Mouse (Mus musculus) intestine, embryonic 15.5 days (tissue): ENCODE data around the gene Gfod1. TPM values are rescaled to one million over a fixed set of nuclear protein-coding genes. Genes with fewer than 3 reads are reported as not detected.

Experiments used
- ATAC-seq: fragments of 200-750 bp; cut with Nextera tagmentation; 2 replicates; pipeline ENCODE4 v1.8.0; 2017; ENCODE audit warnings: moderate TSS enrichment, moderate library complexity
- H3K27ac ChIP-seq: fragments of 300-500 bp; sonication (generic); 2 replicates; pipeline ENCODE4 v1.5.1; 2015; ENCODE audit warnings: mild to moderate bottlenecking, inconsistent platforms
- H3K27me3 ChIP-seq: fragments of 300-500 bp; sonication (generic); replicated peaks from 2 replicates; pipeline ENCODE4 v1.6.1; 2015; ENCODE audit warnings: inconsistent platforms
- H3K36me3 ChIP-seq: fragments of 300-500 bp; sonication (generic); 2 replicates; pipeline ENCODE4 v1.6.1; 2015; ENCODE audit warnings: inconsistent platforms
- H3K4me1 ChIP-seq: fragments of 300-500 bp; sonication (generic); replicated peaks from 2 replicates; pipeline ENCODE4 v1.6.1; 2015; ENCODE audit warnings: inconsistent platforms
- H3K4me2 ChIP-seq: fragments of 300-500 bp; sonication (generic); replicated peaks from 2 replicates; pipeline ENCODE4 v1.6.1; 2015; ENCODE audit warnings: mild to moderate bottlenecking, inconsistent platforms
- H3K4me3 ChIP-seq: fragments of 300-500 bp; sonication (generic); replicated peaks from 2 replicates; pipeline ENCODE4 v1.5.1; 2015; ENCODE audit warnings: inconsistent platforms
- H3K9ac ChIP-seq: fragments of 300-500 bp; sonication (generic); 2 replicates; pipeline ENCODE4 v1.6.1; 2015; ENCODE audit warnings: inconsistent platforms
- H3K9me3 ChIP-seq: fragments of 300-500 bp; sonication (generic); 2 replicates; pipeline ENCODE4 v1.6.1; 2016; ENCODE audit warnings: inconsistent platforms
- WGBS: fragments of 180-500 bp; shearing (Covaris S2); methylation state at CpG from one replicate; pipeline ENCODE4 v1.1.7; 2015; 5-methylcytosine and 5-hydroxymethylcytosine counted together
- polyA plus RNA-seq: library from polyadenylated mRNA; unstranded; fragments of >200 nt; fragmentation: Nextera tagmentation; extraction: Ambion mirVana; gene quantifications from 2 replicates; pipeline ENCODE4 v1.2.1, GENCODE M21; 2015

The Gfod1 gene
- polyA plus RNA-seq, 1 experiment from 2014 or later = 0.33 TPM

- Histone ChIP-seq H3K4me2 (no peak overlapping the region), H3K36me3 (no peaks in the 10 kb centered on the region), H3K9ac (no peak overlapping the region), H3K4me1 (peaks cover 16% of the 10 kb centered on the region), H3K27me3 (no peaks in the 10 kb centered on the region), H3K27ac (no peak overlapping the region), H3K9me3 (no peaks in the 10 kb centered on the region), H3K4me3 (no peak overlapping the region)
- 65% methylated on average over 3 of the region's 3 CpGs for WGBS
- ATAC-seq = peak; percentile 61; the same call in 1 of the 2 replicates
Observed at GRCm38 (mm10) chr13:43235586-43235910, 68.4 kb downstream of the Gfod1 start.

DNA sequence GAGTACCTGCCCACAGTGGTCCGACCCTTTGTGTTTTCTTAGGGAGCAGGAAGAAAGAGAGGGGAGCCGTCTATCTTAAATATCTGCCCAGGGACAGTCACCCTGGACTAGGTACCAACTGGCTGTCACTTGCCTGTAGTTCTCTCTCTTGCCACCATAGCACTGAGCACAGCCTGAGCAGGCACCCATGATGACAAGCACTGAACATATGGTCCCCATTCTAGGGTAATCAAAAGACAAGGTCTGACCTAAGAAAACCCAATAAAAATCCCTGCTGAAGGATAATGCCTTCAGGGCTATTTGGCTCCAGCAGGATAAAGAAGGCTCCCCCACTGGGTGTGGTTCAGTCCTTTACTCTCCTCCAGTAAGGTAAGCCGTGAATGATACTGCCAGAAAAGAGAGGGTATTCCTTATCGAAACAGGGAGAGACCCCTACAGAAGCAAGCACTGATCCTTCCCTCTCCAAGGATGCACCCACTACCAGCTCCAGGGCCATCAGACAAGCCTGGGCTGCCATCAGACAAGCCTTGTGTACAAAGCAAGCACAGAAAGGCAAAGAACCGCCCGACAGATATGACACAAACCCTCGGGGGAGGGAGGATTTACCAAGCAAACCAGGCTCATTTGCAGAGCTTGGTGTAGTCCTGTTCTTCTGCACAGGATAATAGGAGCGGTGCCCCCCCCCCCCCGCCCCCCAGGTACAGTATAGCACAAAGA lies 68.9 kb downstream of the Gfod1 start:
- Histone ChIP-seq H3K27ac (no peak overlapping the region), H3K9me3 (no peaks in the 10 kb centered on the region), H3K9ac (no peak overlapping the region), H3K4me2 (no peak overlapping the region), H3K36me3 (no peaks in the 10 kb centered on the region), H3K4me1 (peaks cover 16% of the 10 kb centered on the region), H3K27me3 (no peaks in the 10 kb centered on the region), H3K4me3 (no peak overlapping the region)
- WGBS = 49% methylated on average over 9 of the region's 9 CpGs
- ATAC-seq = no peak

- no peak for ATAC-seq
- Histone ChIP-seq H3K4me1 (peaks cover 16% of the 10 kb centered on the region), H3K27me3 (no peaks in the 10 kb centered on the region), H3K4me2 (no peak overlapping the region), H3K9me3 (no peaks in the 10 kb centered on the region), H3K36me3 (no peaks in the 10 kb centered on the region), H3K27ac (no peak overlapping the region), H3K9ac (no peak overlapping the region), H3K4me3 (no peak overlapping the region)
- 82% methylated on average over 4 of the region's 4 CpGs for WGBS
Observed at GRCm38 (mm10) chr13:43233331-43233730, 70.6 kb downstream of the Gfod1 start.

- Histone ChIP-seq H3K27ac (peak overlapping the region; percentile 14; the same call in 1 of the 2 replicates), H3K36me3 (no peaks in the 10 kb centered on the region), H3K4me3 (no peak overlapping the region), H3K4me2 (peak overlapping the region; percentile 26; the same call in 1 of the 2 replicates), H3K9ac (no peak overlapping the region), H3K9me3 (no peaks in the 10 kb centered on the region), H3K4me1 (peaks cover 16% of the 10 kb centered on the region), H3K27me3 (no peaks in the 10 kb centered on the region)
- ATAC-seq = peak; percentile 63
- WGBS = 21% methylated on average over 13 of the region's 13 CpGs
Observed at GRCm38 (mm10) chr13:43231965-43232860, 71.8 kb downstream of the Gfod1 start.

GRCm38 (mm10) chr13:43230842-43231241 lies 73.1 kb downstream of the Gfod1 start:
- no peaks in the 10 kb centered on the region for H3K36me3 ChIP-seq
- H3K9me3 ChIP-seq = no peaks in the 10 kb centered on the region
- no peak overlapping the region for H3K9ac ChIP-seq
- 60% methylated on average over 4 of the region's 4 CpGs for WGBS
- H3K4me2 ChIP-seq = no peak overlapping the region
- no peak overlapping the region for H3K27ac ChIP-seq
- H3K4me1 ChIP-seq = peaks cover 16% of the 10 kb centered on the region
- no peak overlapping the region for H3K4me3 ChIP-seq
- no peaks in the 10 kb centered on the region for H3K27me3 ChIP-seq
- no peak for ATAC-seq

DNA sequence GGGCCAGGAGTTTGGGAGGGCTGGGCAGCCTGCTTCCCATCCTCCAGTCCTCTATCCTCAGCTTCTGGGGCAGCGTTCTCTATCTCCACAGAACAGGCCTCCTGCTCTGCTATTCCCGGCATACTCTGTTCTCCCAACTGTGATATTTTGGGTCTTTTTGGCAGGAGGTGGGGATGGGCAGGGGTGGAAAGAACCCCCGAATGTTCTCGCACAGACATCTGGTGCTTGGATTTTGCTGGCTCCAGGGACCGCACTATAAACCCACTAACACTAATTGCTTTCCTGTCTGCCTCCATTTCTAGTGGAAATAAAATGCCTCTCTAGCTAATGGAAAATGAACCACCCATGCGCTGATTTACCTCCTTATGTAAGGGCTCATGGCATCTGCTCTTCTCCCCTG lies 73.7 kb downstream of the Gfod1 start:
- 70% methylated on average over 6 of the region's 6 CpGs for WGBS
- no peak overlapping the region for H3K4me2 ChIP-seq
- no peak overlapping the region for H3K4me3 ChIP-seq
- H3K9ac ChIP-seq = no peak overlapping the region
- no peak for ATAC-seq
- H3K4me1 ChIP-seq = peaks cover 16% of the 10 kb centered on the region
- H3K36me3 ChIP-seq = no peaks in the 10 kb centered on the region
- H3K9me3 ChIP-seq = no peaks in the 10 kb centered on the region
- no peak overlapping the region for H3K27ac ChIP-seq
- H3K27me3 ChIP-seq = no peaks in the 10 kb centered on the region

GRCm38 (mm10) chr13:43229767-43230166 lies 74.2 kb downstream of the Gfod1 start:
- 88% methylated on average over 3 of the region's 3 CpGs for WGBS
- Histone ChIP-seq H3K27ac (no peak overlapping the region), H3K4me2 (no peak overlapping the region), H3K36me3 (no peaks in the 10 kb centered on the region), H3K4me1 (peaks cover 16% of the 10 kb centered on the region), H3K27me3 (no peaks in the 10 kb centered on the region), H3K4me3 (no peak overlapping the region), H3K9me3 (no peaks in the 10 kb centered on the region), H3K9ac (no peak overlapping the region)
- ATAC-seq = peak; percentile 59; the same call in 1 of the 2 replicates

GRCm38 (mm10) chr13:43228141-43228540 lies 75.8 kb downstream of the Gfod1 start:
- no peaks in the 10 kb centered on the region for H3K27me3 ChIP-seq
- no peak overlapping the region for H3K27ac ChIP-seq
- H3K4me2 ChIP-seq = no peak overlapping the region
- H3K36me3 ChIP-seq = no peaks in the 10 kb centered on the region
- H3K4me3 ChIP-seq = no peak overlapping the region
- no peak for ATAC-seq
- H3K4me1 ChIP-seq = peaks cover 16% of the 10 kb centered on the region
- 27% methylated on average over 6 of the region's 6 CpGs for WGBS
- H3K9ac ChIP-seq = no peak overlapping the region
- H3K9me3 ChIP-seq = no peaks in the 10 kb centered on the region

GRCm38 (mm10) chr13:43226041-43226440 lies 77.9 kb downstream of the Gfod1 start:
- Histone ChIP-seq H3K4me1 (no peaks in the 10 kb centered on the region), H3K4me2 (no peak overlapping the region), H3K36me3 (no peaks in the 10 kb centered on the region), H3K9ac (no peak overlapping the region), H3K27me3 (no peaks in the 10 kb centered on the region), H3K4me3 (no peak overlapping the region), H3K27ac (no peak overlapping the region), H3K9me3 (no peaks in the 10 kb centered on the region)
- 84% methylated on average over 10 of the region's 10 CpGs for WGBS
- ATAC-seq = no peak

- no peak overlapping the region for H3K4me2 ChIP-seq
Observed at GRCm38 (mm10) chr13:43225161-43225560, 78.8 kb downstream of the Gfod1 start.

DNA sequence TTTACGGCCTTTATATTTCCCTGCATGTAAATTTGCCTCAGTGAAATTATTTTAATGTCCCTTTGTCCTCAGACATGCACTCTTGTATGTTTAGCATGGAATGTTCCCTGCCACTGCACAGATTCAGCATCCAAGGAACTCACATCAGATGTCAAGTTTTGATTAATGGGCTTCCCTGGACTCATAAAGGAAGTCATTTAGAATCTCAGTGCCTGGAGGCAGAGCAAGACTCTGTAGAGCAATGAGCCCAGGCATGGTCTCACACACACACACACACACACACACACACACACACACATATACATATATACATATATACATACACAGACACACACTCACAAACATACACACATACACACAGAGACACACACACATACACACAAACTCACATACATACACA lies 81.9 kb downstream of the Gfod1 start:
- H3K9ac ChIP-seq = no peak overlapping the region
- no peak overlapping the region for H3K4me2 ChIP-seq
- ATAC-seq = no peak
- WGBS = 74% methylated on average over 1 of the region's 1 CpGs
- H3K27me3 ChIP-seq = no peaks in the 10 kb centered on the region
- H3K4me3 ChIP-seq = no peak overlapping the region
- no peaks in the 10 kb centered on the region for H3K9me3 ChIP-seq
- no peaks in the 10 kb centered on the region for H3K4me1 ChIP-seq
- no peaks in the 10 kb centered on the region for H3K36me3 ChIP-seq
- no peak overlapping the region for H3K27ac ChIP-seq

More at GRCm38 (mm10) chr13:43225161-43225560, 78.8 kb downstream of the Gfod1 start:
- no peaks in the 10 kb centered on the region for H3K36me3 ChIP-seq
- no peaks in the 10 kb centered on the region for H3K27me3 ChIP-seq
- H3K4me1 ChIP-seq = no peaks in the 10 kb centered on the region
- H3K9me3 ChIP-seq = no peaks in the 10 kb centered on the region
- WGBS = 72% methylated on average over 5 of the region's 5 CpGs
- no peak overlapping the region for H3K27ac ChIP-seq
- H3K9ac ChIP-seq = no peak overlapping the region
- no peak overlapping the region for H3K4me3 ChIP-seq
- no peak for ATAC-seq

DNA sequence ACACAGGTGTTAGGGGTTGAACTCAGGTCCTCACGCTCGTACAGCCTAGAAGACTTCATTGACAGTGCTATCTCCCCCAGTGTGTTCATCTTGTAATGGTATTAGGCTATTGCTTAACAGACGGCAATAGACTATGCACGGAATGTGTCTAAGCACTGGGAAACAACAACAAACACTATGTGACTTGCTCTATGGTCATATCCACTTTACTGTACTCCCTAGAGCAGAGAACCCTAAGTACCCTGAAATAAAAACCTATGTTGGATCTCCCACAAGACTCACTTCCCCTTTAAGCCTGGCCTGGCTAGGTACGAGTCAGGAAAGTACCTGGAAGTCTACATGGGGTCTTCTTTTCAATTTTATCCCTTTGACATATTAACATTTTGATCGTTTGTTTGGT lies 82.7 kb downstream of the Gfod1 start:
- Histone ChIP-seq H3K9me3 (no peaks in the 10 kb centered on the region), H3K4me2 (no peak overlapping the region), H3K27ac (no peak overlapping the region), H3K4me1 (no peaks in the 10 kb centered on the region), H3K36me3 (no peaks in the 10 kb centered on the region), H3K4me3 (no peak overlapping the region), H3K9ac (no peak overlapping the region), H3K27me3 (no peaks in the 10 kb centered on the region)
- WGBS = 82% methylated on average over 6 of the region's 6 CpGs
- no peak for ATAC-seq
